Mouse (Mus musculus) limb, embryonic 12.5 days (tissue): Measurements from ENCODE around the gene Cplx3. TPM values are rescaled to one million over a fixed set of nuclear protein-coding genes. Genes with fewer than 3 reads are reported as not detected.

ENCODE experiments used
- ATAC-seq: fragments of 200-750 bp; cut with Nextera tagmentation; 2 replicates; pipeline ENCODE4 v1.8.0; 2017; ENCODE audit warnings: low read depth, moderate TSS enrichment; ENCODE audit not compliant: insufficient number of reproducible peaks, insufficient read depth, low FRiP score, low TSS enrichment
- H3K27ac ChIP-seq: fragments of 300-500 bp; sonication (generic); 2 replicates; pipeline ENCODE4 v1.5.1; 2016; ENCODE audit warnings: mild to moderate bottlenecking, moderate library complexity
- H3K27me3 ChIP-seq: fragments of 300-500 bp; sonication (generic); 2 replicates; pipeline ENCODE4 v1.6.1; 2016; ENCODE audit warnings: mild to moderate bottlenecking, moderate library complexity
- H3K36me3 ChIP-seq: fragments of 300-500 bp; sonication (generic); 2 replicates; pipeline ENCODE4 v1.6.1; 2016; ENCODE audit warnings: mild to moderate bottlenecking, moderate library complexity
- H3K4me1 ChIP-seq: fragments of 300-500 bp; sonication (generic); replicated peaks from 2 replicates; pipeline ENCODE4 v1.6.1; 2016
- H3K4me2 ChIP-seq: fragments of 300-500 bp; sonication (generic); 2 replicates; pipeline ENCODE4 v1.6.1; 2016; ENCODE audit warnings: mild to moderate bottlenecking, moderate library complexity
- H3K4me3 ChIP-seq: fragments of 300-500 bp; sonication (generic); replicated peaks from 2 replicates; pipeline ENCODE4 v1.5.1; 2016; ENCODE audit warnings: mild to moderate bottlenecking
- H3K9ac ChIP-seq: fragments of 300-500 bp; sonication (generic); replicated peaks from 2 replicates; pipeline ENCODE4 v1.6.1; 2016; ENCODE audit warnings: mild to moderate bottlenecking, moderate library complexity
- H3K9me3 ChIP-seq: fragments of 300-500 bp; sonication (generic); 2 replicates; pipeline ENCODE4 v1.6.1; 2016; ENCODE audit warnings: mild to moderate bottlenecking, moderate library complexity
- WGBS: fragments of 180-500 bp; shearing (Covaris S2); methylation state at CpG from one replicate; pipeline ENCODE4 v1.1.7; 2016; 5-methylcytosine and 5-hydroxymethylcytosine counted together
- polyA plus RNA-seq: library from polyadenylated mRNA; unstranded; fragments of >200 nt; fragmentation: Nextera tagmentation; extraction: Ambion mirVana; gene quantifications from 2 replicates; pipeline ENCODE4 v1.2.1, GENCODE M21; 2016

The Cplx3 gene
- polyA plus RNA-seq, 1 experiment from 2014 or later = not detected

DNA sequence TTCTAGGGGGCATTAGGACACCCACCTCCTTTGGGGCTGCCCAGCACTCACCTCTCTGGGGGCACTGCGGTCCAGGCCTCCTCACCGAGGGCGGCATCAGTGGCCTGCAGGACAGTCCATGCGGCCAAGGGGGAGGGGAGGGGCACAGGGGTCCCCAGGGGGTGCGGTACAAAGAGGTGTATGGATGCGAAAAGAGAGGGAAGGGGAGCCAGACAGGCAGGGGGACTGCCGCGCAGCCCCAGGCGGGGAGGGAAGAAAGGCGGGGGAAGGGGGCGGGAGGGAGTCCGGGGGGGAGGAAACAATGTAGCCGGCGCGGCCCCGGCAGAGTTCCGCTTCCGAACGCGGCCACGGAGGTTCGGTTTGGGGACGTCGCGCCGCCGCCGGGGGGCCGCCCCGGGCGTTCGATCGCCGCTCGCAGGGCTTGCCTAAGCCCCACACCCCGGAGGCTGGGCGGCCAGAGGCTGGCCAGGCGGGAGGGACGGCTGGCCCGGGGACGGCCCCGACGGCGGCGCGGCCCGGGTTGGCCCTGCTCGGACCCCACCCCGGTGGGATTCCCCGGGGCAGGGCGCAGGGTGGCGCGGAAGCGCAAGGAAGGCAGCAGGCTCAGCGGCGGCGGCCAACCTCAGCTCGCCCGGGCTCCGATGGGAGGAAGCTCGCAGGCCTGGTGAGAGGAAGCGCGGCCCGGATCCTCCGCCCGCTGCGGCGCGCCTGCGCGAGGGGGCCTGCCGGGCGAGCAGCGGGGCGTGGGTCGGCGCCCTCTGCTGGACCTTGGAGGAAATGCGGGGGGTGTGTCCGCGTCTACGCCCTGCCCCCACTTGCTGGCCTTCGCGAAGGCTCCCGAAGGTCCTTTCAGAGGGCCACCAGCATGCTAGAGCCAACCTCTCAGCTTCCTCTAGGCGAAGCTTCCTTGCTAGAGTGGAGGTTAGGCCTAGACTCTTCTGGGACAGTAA lies 39.1 kb upstream of the Cplx3 start:
- under 1% methylated on average over 69 of the region's 85 CpGs for WGBS
- ATAC-seq = peak; percentile 72

GRCm38 (mm10) chr9:57644442-57644943 lies 38.4 kb upstream of the Cplx3 start:
- peak overlapping the region; percentile 99 for H3K9ac ChIP-seq
- under 1% methylated on average over 18 of the region's 18 CpGs for WGBS
- peak; percentile 11; the same call in 1 of the 2 replicates for ATAC-seq
- H3K9me3 ChIP-seq = no peaks in the 10 kb centered on the region
- peak overlapping the region; percentile 99 for H3K4me3 ChIP-seq
- H3K4me2 ChIP-seq = peak overlapping the region; percentile 96
- peaks cover 19% of the 10 kb centered on the region for H3K36me3 ChIP-seq
- H3K27me3 ChIP-seq = no peaks in the 10 kb centered on the region
- H3K4me1 ChIP-seq = peaks cover 49% of the 10 kb centered on the region
- peak overlapping the region; percentile 98 for H3K27ac ChIP-seq

More for the DNA sequence above, 39.1 kb upstream of the Cplx3 start:
- H3K27ac ChIP-seq = peak overlapping the region; percentile 98
- peak overlapping the region; percentile 99 for H3K4me3 ChIP-seq
- peak overlapping the region; percentile 99 for H3K9ac ChIP-seq
- H3K9me3 ChIP-seq = no peaks in the 10 kb centered on the region
- H3K4me2 ChIP-seq = peak overlapping the region; percentile 96
- H3K4me1 ChIP-seq = peaks cover 42% of the 10 kb centered on the region
- no peaks in the 10 kb centered on the region for H3K27me3 ChIP-seq
- H3K36me3 ChIP-seq = peaks cover 16% of the 10 kb centered on the region

DNA sequence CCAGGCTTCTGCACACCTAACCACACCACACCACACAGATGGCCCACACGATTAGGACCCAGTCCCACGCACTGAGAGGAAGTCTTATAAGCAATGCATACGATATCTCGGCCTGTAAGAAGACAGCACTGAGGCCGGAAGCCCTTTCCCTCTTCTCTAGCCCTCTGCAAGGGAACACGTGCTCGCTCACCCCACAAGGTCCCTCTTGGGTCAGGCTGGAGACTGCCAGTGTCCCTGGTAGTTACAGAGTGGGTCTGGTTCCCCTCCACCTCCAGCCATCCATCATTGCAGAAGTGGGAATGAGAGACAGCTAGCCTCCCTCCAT lies 37.7 kb upstream of the Cplx3 start:
- peaks cover 56% of the 10 kb centered on the region for H3K4me1 ChIP-seq
- H3K27ac ChIP-seq = peak overlapping the region; percentile 98; the same call in 1 of the 2 replicates
- WGBS = 54% methylated on average over 7 of the region's 7 CpGs

GRCm38 (mm10) chr9:57643169-57643855 lies 37.2 kb upstream of the Cplx3 start:
- H3K27me3 ChIP-seq = no peaks in the 10 kb centered on the region
- peak overlapping the region; percentile 99 for H3K9ac ChIP-seq
- ATAC-seq = no peak
- WGBS = 72% methylated on average over 9 of the region's 9 CpGs
- peak overlapping the region; percentile 99 for H3K4me3 ChIP-seq
- peaks cover 61% of the 10 kb centered on the region for H3K4me1 ChIP-seq
- H3K36me3 ChIP-seq = peaks cover 19% of the 10 kb centered on the region
- peak overlapping the region; percentile 96 for H3K4me2 ChIP-seq
- 0 out of 2 replicates have a peak overlapping the region, but pooled peaks have one; percentile 98 for H3K27ac ChIP-seq
- no peaks in the 10 kb centered on the region for H3K9me3 ChIP-seq

More for the DNA sequence above, 37.7 kb upstream of the Cplx3 start:
- H3K4me3 ChIP-seq = peak overlapping the region; percentile 99
- no peak for ATAC-seq
- H3K9me3 ChIP-seq = no peaks in the 10 kb centered on the region
- H3K36me3 ChIP-seq = peaks cover 19% of the 10 kb centered on the region
- no peaks in the 10 kb centered on the region for H3K27me3 ChIP-seq
- peak overlapping the region; percentile 99 for H3K9ac ChIP-seq
- peak overlapping the region; percentile 96 for H3K4me2 ChIP-seq

- peaks cover 74% of the 10 kb centered on the region for H3K4me1 ChIP-seq
- H3K36me3 ChIP-seq = peaks cover 19% of the 10 kb centered on the region
- no peak overlapping the region for H3K9ac ChIP-seq
- H3K27me3 ChIP-seq = no peaks in the 10 kb centered on the region
- H3K27ac ChIP-seq = no peak overlapping the region; the same call in 1 of the 2 replicates
- H3K9me3 ChIP-seq = no peaks in the 10 kb centered on the region
- ATAC-seq = no peak
- no peak overlapping the region for H3K4me3 ChIP-seq
- 88% methylated on average over 13 of the region's 13 CpGs for WGBS
- 0 out of 2 replicates have a peak overlapping the region, but pooled peaks have one; percentile 4 for H3K4me2 ChIP-seq
Observed at GRCm38 (mm10) chr9:57641775-57642550, 35.9 kb upstream of the Cplx3 start.

DNA sequence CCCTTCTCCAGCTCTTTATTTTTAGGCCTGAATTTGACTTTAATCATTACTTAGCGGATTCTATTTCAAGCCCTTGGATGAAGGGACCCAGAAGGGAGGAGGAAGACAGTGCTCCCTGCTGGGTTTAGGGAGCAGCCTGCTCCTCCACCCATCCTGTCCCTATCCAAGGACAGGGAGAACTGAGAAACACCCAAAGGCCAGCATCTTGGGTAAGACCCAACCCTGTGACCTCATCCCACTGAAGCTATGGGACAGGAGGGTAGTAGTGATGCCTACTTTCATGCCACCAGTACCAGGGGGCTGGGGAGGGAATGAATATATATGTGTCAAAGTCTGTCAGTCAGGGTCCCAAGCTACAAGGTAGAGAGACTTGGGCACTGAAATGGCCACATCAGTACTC lies 34.9 kb upstream of the Cplx3 start:
- peak overlapping the region; percentile 50 for H3K4me2 ChIP-seq
- WGBS = 75% methylated on average over 1 of the region's 1 CpGs

DNA sequence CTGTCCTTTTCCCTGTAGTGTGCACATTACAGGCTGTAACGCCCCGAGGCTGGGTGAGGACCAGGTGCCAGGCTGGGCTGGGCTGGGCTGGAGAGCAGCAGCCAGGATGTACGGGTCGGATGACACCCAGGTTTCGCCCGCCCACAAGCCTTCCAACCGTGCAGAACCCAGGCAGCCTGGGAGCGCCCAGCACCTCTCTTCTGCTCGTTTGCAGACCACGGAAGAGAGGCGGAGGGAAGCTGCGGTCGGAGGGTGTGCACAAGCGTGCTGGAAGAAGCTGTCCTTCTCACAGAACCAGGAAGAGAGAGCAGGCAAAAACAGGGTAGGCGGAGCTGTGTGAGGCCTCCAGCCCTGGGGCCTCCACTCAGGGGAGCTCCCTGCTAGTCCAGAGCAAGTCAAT lies 34.3 kb upstream of the Cplx3 start:
- H3K27me3 ChIP-seq = no peaks in the 10 kb centered on the region
- H3K9me3 ChIP-seq = no peaks in the 10 kb centered on the region
- ATAC-seq = no peak
- H3K27ac ChIP-seq = peak overlapping the region; percentile 91
- H3K4me3 ChIP-seq = peak overlapping the region; percentile 20
- H3K4me2 ChIP-seq = peak overlapping the region; percentile 50
- H3K9ac ChIP-seq = peak overlapping the region; percentile 52
- WGBS = 15% methylated on average over 15 of the region's 15 CpGs
- peaks cover 20% of the 10 kb centered on the region for H3K36me3 ChIP-seq
- peaks cover 80% of the 10 kb centered on the region for H3K4me1 ChIP-seq

More for the DNA sequence above, 34.9 kb upstream of the Cplx3 start:
- Histone ChIP-seq H3K4me3 (0 out of 2 replicates have a peak overlapping the region, but pooled peaks have one; percentile 20), H3K27ac (peak overlapping the region; percentile 91; the same call in 1 of the 2 replicates), H3K9ac (peak overlapping the region; percentile 42; the same call in 1 of the 2 replicates), H3K27me3 (no peaks in the 10 kb centered on the region), H3K36me3 (peaks cover 19% of the 10 kb centered on the region), H3K4me1 (peaks cover 76% of the 10 kb centered on the region), H3K9me3 (no peaks in the 10 kb centered on the region)
- ATAC-seq = no peak

DNA sequence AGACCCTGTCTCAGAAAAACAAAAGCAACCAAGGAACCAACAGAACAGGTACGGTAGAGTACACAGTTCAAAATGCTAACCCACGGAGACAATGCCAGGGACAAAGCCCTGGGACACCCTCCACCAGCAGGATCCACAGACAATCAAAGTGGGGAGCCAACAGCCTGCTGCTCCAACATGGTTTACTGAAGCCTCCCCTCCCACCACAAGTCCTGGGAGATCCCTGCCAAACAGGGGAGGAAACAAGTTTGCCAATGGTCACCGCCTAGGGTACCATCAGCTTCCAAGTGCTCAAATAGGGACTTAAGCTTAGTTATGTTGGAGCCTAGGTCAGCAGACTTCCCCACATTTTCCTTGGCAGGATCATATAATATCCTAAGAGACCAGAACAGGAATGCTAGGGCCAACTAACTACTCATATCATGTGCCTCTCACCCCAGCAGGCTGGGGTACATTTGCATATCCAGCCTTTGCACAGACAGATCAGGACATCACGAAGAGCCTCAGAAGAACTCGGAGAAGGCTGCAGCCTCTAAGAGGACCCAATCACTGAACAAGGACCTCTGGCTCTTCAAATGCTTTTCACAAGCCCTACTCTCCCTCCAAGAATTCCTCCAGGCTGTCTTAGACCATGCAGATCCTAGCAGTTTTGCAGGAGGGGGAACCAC lies 33.7 kb upstream of the Cplx3 start:
- no peaks in the 10 kb centered on the region for H3K27me3 ChIP-seq
- WGBS = 74% methylated on average over 5 of the region's 5 CpGs
- peak overlapping the region; percentile 20 for H3K4me3 ChIP-seq
- peaks cover 23% of the 10 kb centered on the region for H3K36me3 ChIP-seq
- peak overlapping the region; percentile 52; the same call in 1 of the 2 replicates for H3K9ac ChIP-seq
- no peaks in the 10 kb centered on the region for H3K9me3 ChIP-seq
- H3K4me1 ChIP-seq = peaks cover 80% of the 10 kb centered on the region
- peak overlapping the region; percentile 91 for H3K27ac ChIP-seq
- no peak for ATAC-seq
- H3K4me2 ChIP-seq = peak overlapping the region; percentile 50

- peak overlapping the region; percentile 91 for H3K27ac ChIP-seq
- peak overlapping the region; percentile 52 for H3K9ac ChIP-seq
- no peak; the same call in 1 of the 2 replicates for ATAC-seq
- no peaks in the 10 kb centered on the region for H3K9me3 ChIP-seq
- peaks cover 27% of the 10 kb centered on the region for H3K36me3 ChIP-seq
- H3K4me1 ChIP-seq = peaks cover 77% of the 10 kb centered on the region
- 16% methylated on average over 8 of the region's 8 CpGs for WGBS
- H3K27me3 ChIP-seq = no peaks in the 10 kb centered on the region
- peak overlapping the region; percentile 50 for H3K4me2 ChIP-seq
- H3K4me3 ChIP-seq = peak overlapping the region; percentile 15
Observed at GRCm38 (mm10) chr9:57638651-57639459, 32.8 kb upstream of the Cplx3 start.
